Mouse (Mus musculus) ES-Bruce4 (cell line): ENCODE data around the gene Agrn. TPM values are rescaled to one million over a fixed set of nuclear protein-coding genes. Genes with fewer than 3 reads are reported as not detected.

Experiments used
- H3K27ac ChIP-seq: 2 replicates; pipeline ENCODE4 v1.5.1; 2012; ENCODE audit warnings: low read length, inconsistent platforms; ENCODE audit not compliant: insufficient read depth
- H3K27me3 ChIP-seq: 2 replicates; pipeline ENCODE4 v1.6.1; 2012; ENCODE audit warnings: mild to moderate bottlenecking, low read length, inconsistent platforms; ENCODE audit not compliant: control insufficient read depth, poor library complexity, insufficient read depth, severe bottlenecking
- H3K36me3 ChIP-seq: 2 replicates; pipeline ENCODE4 v1.6.1; 2012; ENCODE audit warnings: inconsistent platforms, mild to moderate bottlenecking, low read length, moderate library complexity; ENCODE audit not compliant: control insufficient read depth, poor library complexity, insufficient read depth, severe bottlenecking
- H3K4me1 ChIP-seq: one replicate; pipeline ENCODE4 v1.8.1; 2011; ENCODE audit warnings: low read length; ENCODE audit not compliant: control insufficient read depth, insufficient read depth
- H3K4me3 ChIP-seq: 2 replicates; pipeline ENCODE4 v1.5.1; 2011; ENCODE audit warnings: low read depth, mild to moderate bottlenecking, low read length
- H3K9ac ChIP-seq: 2 replicates; pipeline ENCODE4 v1.6.1; 2012; ENCODE audit warnings: low read depth, mild to moderate bottlenecking, inconsistent platforms; ENCODE audit not compliant: poor library complexity, severe bottlenecking
- H3K9me3 ChIP-seq: replicated peaks from 2 replicates; pipeline ENCODE4 v1.6.1; 2012; ENCODE audit warnings: mild to moderate bottlenecking, low read length, inconsistent platforms; ENCODE audit not compliant: control insufficient read depth, poor library complexity, insufficient read depth, severe bottlenecking
- CTCF ChIP-seq: IDR thresholded peaks from one replicate; pipeline ENCODE4 v1.8.1; 2011; ENCODE audit warnings: low read depth, low read length
- EP300 ChIP-seq: IDR thresholded peaks from 2 replicates; pipeline ENCODE4 v1.6.1; 2011; ENCODE audit warnings: low read depth, low read length; ENCODE audit not compliant: insufficient read depth
- POLR2A ChIP-seq: IDR thresholded peaks from one replicate; pipeline ENCODE4 v1.8.1; 2011; ENCODE audit warnings: low read length; ENCODE audit not compliant: insufficient read depth
- polyA plus RNA-seq: library from polyadenylated mRNA; stranded (reverse); fragments of >200 nt; gene quantifications from 2 replicates; pipeline ENCODE4 v1.2.4, GENCODE M21; 2011; ENCODE audit warnings: low read depth; ENCODE audit not compliant: missing spikeins, insufficient read depth, insufficient read length

The Agrn gene
- polyA plus RNA-seq, 1 experiment = 156 TPM

- Histone ChIP-seq H3K27ac (no peak overlapping the region), H3K4me3 (peak overlapping the region; percentile 93), H3K4me1 (peaks cover 14% of the 10 kb centered on the region), H3K27me3 (no peaks in the 10 kb centered on the region), H3K9ac (peak overlapping the region; percentile 84), H3K36me3 (peaks cover 10% of the 10 kb centered on the region; the same call in 1 of the 2 replicates), H3K9me3 (no peaks in the 10 kb centered on the region)
- peak; percentile 71; the same call in 1 of the 2 replicates for TF ChIP-seq EP300
- no peak for TF ChIP-seq POLR2A
- TF ChIP-seq CTCF = no peak
Measured at GRCm38 (mm10) chr4:156195927-156196870, 1.1 kb downstream of the Agrn start.

GRCm38 (mm10) chr4:156194346-156194745 is 2.9 kb downstream of the Agrn start:
- H3K4me1 ChIP-seq = peaks cover 29% of the 10 kb centered on the region
- H3K27ac ChIP-seq = peak overlapping the region; percentile 63
- H3K27me3 ChIP-seq = no peaks in the 10 kb centered on the region
- no peak for TF ChIP-seq POLR2A
- H3K9me3 ChIP-seq = no peaks in the 10 kb centered on the region
- H3K9ac ChIP-seq = no peak overlapping the region
- H3K36me3 ChIP-seq = peaks cover 16% of the 10 kb centered on the region
- no peak overlapping the region for H3K4me3 ChIP-seq

- no peaks in the 10 kb centered on the region for H3K9me3 ChIP-seq
- H3K27me3 ChIP-seq = no peaks in the 10 kb centered on the region
- TF ChIP-seq POLR2A (no peak), EP300 (no peak), CTCF (no peak)
- H3K27ac ChIP-seq = peak overlapping the region; percentile 63
- peaks cover 16% of the 10 kb centered on the region for H3K36me3 ChIP-seq
- no peak overlapping the region for H3K9ac ChIP-seq
- no peak overlapping the region for H3K4me3 ChIP-seq
- peaks cover 29% of the 10 kb centered on the region for H3K4me1 ChIP-seq
Measured at GRCm38 (mm10) chr4:156193906-156194305, 3.4 kb downstream of the Agrn start.

GRCm38 (mm10) chr4:156193200-156193590 is 4.1 kb downstream of the Agrn start:
- H3K4me3 ChIP-seq = no peak overlapping the region
- H3K9ac ChIP-seq = peak overlapping the region; percentile 1; the same call in 1 of the 2 replicates
- no peaks in the 10 kb centered on the region for H3K27me3 ChIP-seq
- H3K36me3 ChIP-seq = peaks cover 16% of the 10 kb centered on the region
- no peak for TF ChIP-seq CTCF
- peak; percentile 98 for TF ChIP-seq EP300
- no peaks in the 10 kb centered on the region for H3K9me3 ChIP-seq
- peak overlapping the region; percentile 90 for H3K27ac ChIP-seq
- H3K4me1 ChIP-seq = peaks cover 29% of the 10 kb centered on the region

- H3K27ac ChIP-seq = peak overlapping the region; percentile 90
- H3K27me3 ChIP-seq = no peaks in the 10 kb centered on the region
- peak overlapping the region; percentile 3 for H3K9ac ChIP-seq
- peaks cover 16% of the 10 kb centered on the region for H3K36me3 ChIP-seq
- TF ChIP-seq CTCF (no peak), POLR2A (no peak), EP300 (peak; percentile 91)
- H3K4me3 ChIP-seq = peak overlapping the region; percentile 10; the same call in 1 of the 2 replicates
- no peaks in the 10 kb centered on the region for H3K9me3 ChIP-seq
- peaks cover 29% of the 10 kb centered on the region for H3K4me1 ChIP-seq
Measured at GRCm38 (mm10) chr4:156192421-156193199, 4.7 kb downstream of the Agrn start.
